Mouse (Mus musculus) mouse embryonic stem cell (cell line): ENCODE measurements around the gene Ddx19b.
"Not testable (repeated sequence)": the region's sequence is repeated elsewhere in the genome, so short reads cannot be mapped to it uniquely, and the experiment has no call there.

Experiments used
- in situ Hi-C, 2 experiments: fragments of 300-500 bp; cut with MboI; formaldehyde crosslinking; loops; 1 replicate in 1 of 2; 3 replicates in 1 of 2; pipeline ENCODE4 v1.14.3; 2019 to 2020; ENCODE audit warnings: low sequenced_read_pairs in 2 of 2, low pct_unique_long_range_greater_than_20kb in 1 of 2, mixed read lengths in 1 of 2; ENCODE audit not compliant: unreplicated experiment in 1 of 2

The Ddx19b gene

DNA sequence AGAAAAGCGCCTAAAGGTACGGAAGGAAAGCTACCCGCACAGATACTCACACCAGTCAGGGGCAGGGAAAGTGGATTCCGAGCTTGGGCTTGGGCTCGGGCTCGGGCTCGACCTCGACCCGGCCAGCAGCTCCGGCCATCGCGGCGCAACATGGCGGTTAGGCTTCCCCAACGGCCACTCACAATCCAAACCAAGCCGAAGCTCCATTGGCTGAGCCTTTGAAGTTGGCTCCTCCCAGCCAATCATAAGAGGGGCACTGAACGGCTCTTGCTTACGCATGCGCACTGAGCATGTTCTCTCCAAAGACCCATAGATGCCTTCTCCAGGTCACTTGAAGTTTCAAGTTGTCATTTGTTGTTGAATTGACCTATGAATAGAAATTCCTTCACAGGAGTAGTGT is at the start of gene Ddx19b:
TSS of gene Ddx19b (minus strand) at position 180 of the 400 bp plus-strand sequence.
- in situ Hi-C loops: no loop called here

- in situ Hi-C loops: no loop called here
These were observed 48.3 kb upstream of the Ddx19b start for GRCm38 (mm10) chr8:111079861-111080271.

DNA sequence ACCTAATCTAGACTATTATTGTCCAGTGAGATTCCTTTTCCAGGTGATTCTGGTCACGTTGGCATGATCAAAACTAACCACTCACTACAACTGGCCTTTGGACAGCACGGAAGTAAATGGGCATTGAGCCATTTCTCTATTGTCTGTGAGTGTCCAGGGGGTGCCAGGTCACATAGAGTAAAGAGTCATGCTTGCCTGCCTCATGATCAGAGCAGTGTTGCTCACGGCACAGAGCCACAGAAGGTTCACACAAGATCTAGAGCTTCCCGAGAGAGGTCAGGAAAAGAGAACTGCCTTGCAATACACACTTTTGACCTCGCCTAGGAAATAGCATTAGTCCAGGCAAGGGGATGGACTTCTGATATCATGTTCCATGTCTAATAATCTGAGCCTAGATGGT is 47.9 kb upstream of the Ddx19b start:
- in situ Hi-C loops: no loop called here

DNA sequence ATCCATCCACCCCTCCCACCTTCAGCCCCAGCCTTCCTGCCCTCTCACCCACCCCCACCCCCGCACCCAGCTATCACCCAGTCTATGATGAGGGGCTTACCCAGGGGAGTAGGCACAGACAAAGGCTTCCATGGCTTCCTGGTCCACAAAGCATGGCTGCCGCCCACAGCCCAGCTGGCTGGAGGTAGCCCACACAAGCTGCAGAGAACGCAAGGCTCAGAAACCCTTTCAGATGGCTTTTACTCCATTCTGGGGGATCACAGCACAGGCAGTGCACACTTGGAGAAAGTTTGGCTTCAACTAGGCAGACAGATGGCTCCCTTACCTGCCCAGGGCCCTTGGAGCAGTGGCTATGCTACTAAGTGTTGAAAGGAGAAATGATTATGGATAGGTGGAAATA is 44.4 kb upstream of the Ddx19b start:
- in situ Hi-C loops: no loop called here

- in situ Hi-C loops: not testable (repeated sequence)
These were observed 37.1 kb upstream of the Ddx19b start for GRCm38 (mm10) chr8:111068660-111069059.

DNA sequence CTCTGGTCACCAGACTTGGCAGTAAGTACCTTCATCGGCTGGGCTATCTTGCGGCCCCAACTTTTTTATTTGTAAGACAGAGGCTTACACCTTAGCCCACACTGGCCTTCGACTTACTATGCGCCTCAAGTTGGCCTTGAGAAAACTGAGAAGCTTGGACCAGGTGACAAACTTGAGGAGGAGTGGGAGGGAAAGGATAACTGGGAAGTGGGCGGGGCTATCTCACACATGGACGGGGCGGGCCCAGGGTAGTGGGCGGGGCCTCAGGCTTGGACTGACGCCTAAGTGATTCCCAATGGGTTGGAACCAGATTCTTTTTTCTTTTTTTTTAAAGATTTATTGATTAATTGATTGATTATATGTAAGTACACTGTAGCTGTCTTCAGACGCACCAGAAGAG is 35.9 kb upstream of the Ddx19b start:
- in situ Hi-C loops: no loop called here

DNA sequence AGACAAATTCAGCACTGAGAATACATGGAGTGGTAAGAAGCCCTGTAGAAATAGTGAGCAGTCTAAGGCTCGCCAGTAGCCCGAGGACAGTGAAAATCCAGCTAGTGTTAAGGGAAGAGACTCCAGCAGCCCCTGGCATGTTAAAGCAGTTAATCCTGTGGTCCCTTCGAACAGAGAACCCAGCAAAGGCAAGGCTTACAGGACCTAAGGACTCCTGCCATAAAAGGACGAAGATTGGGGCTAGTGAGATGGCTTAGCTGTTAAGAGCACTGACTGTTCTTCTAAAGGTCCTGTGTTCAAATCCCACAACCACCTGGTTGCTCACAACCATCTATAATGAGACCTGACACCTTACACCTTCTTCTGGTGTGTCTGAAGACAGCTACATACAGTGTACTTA is 34.8 kb upstream of the Ddx19b start:
- in situ Hi-C loops: no loop called here

- in situ Hi-C loops: no loop called here
These were observed 31.3 kb upstream of the Ddx19b start for GRCm38 (mm10) chr8:111062893-111063292.

DNA sequence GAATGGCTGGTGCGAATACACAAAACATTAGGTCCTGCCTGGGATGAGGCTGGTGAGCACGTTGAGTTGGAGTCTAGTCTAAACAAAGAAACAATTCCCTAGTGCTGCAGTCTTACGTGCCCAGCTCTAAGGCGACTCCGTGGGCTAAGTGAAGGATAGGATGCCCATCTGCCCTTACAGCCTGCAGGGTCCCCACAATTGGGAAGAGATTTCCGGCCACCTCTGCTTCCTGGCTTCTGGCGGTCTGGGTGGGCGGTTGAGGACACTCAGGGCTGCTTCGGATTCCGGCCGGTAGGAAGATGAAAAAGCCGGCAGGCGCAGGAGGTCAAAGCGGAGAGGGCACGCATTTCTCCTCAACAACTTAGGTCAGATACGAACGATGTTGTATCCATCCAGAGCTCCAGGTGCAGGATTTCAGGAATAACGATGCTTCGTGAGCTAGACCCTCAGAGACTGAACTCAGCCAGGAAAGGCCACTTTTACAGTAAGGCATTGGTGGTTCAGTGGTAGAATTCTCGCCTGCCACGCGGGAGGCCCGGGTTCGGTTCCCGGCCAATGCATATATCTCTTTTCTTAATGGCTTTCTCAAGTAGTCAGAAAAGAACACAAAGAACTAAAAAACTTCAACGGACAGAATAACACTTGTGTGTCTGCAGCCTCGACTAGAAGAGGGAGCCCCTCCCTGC is 30.7 kb upstream of the Ddx19b start:
- in situ Hi-C loops: no loop called here

- in situ Hi-C loops: no loop called here
These were observed 30.1 kb upstream of the Ddx19b start for GRCm38 (mm10) chr8:111061688-111062071.

DNA sequence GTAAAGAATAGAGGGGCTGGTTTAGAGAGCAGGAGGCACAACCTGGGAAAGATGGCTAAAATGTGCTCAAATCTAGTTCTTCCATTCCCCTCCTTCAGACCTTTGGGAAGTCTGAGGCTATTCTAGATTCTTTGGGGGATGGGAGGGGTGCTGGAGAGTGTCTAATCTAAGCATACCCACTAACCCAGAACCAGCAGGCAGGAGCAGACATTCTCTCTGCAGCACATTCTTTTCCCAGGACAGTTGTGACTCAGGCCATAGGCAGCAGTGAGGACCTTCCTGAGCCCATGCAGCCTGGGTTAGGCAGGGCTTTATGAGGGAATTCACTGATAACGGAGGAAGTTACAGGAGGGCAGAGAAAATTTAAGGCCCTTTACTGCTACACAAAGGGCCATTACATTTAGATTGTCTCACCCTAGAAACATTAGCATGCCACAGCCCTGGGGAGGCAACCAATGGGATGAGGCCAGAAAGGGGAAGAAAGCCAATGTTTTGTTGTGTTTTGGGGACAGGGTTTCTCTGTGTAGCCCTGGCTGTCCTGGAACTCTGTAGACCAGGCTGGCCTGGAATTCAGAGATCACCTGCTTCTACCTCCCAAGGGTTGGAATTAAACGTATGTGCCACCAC is 27.5 kb upstream of the Ddx19b start:
- in situ Hi-C loops: no loop called here

DNA sequence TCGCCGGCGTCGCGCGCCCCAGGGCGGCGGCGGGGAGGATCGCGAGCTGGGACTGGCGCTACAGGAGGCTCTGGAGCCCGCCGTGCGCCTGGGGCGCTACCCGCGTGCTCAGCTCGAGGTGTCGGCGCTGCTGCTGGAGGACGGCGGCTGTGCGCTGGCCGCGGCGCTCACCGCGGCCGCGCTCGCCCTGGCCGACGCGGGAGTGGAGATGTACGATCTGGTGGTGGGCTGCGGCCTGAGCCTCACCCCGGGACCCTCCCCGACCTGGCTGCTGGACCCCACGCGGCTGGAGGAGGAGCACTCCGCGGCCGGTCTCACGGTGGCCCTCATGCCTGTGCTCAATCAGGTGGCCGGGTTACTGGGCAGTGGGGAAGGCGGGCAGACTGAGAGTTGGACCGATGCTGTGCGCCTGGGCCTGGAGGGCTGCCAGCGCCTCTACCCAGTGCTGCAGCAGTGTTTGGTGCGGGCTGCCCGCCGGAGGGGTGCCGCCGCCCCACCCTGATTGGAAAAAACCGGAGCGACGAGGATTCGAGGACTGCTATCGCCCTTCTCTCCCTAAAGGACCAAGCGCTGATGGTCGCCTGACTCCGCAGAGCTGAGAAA is 25.2 kb upstream of the Ddx19b start:
- in situ Hi-C loops: no loop called here

GRCm38 (mm10) chr8:111056158-111056663 is 24.7 kb upstream of the Ddx19b start, which contains the start of gene Exosc6:
Gene Exosc6 (plus strand): TSS chr8:111056339.
- in situ Hi-C loops: no loop called here

DNA sequence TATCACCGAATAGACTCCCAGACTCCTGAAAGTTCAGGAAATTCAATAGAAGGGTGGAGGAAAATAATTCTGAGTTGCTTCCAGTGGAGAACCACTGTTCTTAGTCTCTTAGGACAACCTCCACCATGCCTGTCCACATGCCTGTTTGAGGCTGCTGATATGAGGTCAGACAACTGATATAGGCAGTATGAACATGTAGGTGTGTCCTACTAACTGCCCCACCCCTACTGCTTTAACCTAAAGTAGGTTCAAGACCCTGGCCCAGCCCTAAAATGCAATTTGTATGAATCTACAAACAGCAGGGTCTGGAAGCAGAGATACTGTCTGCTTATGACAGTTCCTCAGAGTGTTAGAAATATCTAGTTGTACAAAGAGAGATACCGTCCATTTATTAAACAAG is 24.1 kb upstream of the Ddx19b start:
- in situ Hi-C loops: no loop called here

GRCm38 (mm10) chr8:111055031-111055634 is 23.6 kb upstream of the Ddx19b start:
- in situ Hi-C loops: no loop called here

GRCm38 (mm10) chr8:111053827-111054518 is 22.4 kb upstream of the Ddx19b start:
- in situ Hi-C loops: no loop called here

DNA sequence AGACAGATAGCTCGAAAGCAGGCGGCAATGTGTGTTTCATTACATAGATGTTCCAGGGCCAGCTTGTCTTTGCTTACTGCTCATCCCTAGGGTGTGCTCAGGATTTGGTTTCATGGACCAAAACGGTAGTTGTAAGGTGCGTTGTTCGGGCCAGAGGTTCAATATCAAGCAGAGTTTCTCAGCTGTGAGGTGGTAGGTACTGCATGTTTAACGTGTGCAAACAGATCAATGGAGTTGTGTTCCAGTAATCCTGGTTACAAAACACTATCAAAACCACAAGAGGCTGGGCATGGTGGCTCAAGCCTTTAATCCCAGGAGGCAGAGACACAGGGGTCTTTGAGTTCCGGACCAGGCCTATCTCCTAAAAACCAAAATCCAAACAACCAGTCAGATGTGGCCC is 17.6 kb upstream of the Ddx19b start:
- in situ Hi-C loops: loop anchor here (5.0 to 10.0 kb wide), 3 partner anchors 64 to 234 kb away; no protein-coding TSS in a partner anchor

DNA sequence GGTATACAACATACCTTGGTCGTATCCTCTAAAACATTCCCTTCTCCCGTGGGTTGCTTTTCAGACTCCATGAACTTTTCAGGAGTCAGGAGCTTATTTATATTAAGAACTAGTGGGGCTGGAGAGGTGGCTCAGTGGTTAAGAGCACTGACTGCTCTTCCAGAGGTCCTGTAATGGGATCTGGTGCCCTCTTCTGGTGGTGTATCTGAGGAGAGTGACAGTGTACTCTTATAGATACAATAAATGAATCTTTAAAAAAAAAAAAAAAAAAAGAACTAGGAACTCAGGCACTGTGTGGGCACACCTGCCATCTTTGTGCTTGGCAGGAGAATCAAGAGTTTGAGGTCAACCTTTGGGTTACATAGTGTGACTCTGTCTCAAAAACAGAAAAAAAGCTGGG is 17.1 kb upstream of the Ddx19b start:
- in situ Hi-C loops: loop anchor here (5.0 to 10.0 kb wide), 3 partner anchors 64 to 234 kb away; no protein-coding TSS in a partner anchor
